ENCODE assay signal across 27 mouse cellular contexts in the genomic region with DNA sequence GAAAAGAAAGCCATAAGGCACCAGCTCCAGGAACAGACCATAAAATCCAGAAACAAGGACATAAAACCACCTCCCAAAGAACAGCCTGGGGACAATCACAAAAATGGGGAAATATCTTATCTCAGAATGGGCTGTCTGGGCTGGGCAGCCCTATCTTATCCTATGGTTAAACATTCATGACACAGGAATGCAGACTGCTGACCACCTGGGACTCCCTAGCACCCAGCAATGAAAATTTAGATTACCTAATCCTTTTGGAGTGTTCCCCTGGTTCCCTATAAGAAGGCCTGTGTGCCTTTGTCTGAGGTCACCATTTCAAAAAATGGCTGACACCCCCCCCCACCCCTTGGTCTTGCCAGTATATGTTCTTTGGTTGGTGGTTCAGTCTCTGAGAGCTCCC. TPM values are rescaled to one million over a fixed set of nuclear protein-coding genes. Genes with fewer than 3 reads are reported as not detected.
DNase-seq lines count a peak whose midpoint lies in the region; ATAC-seq and TF ChIP-seq lines count a peak whose summit lies in the region.
"Had no signal": no experiment of that assay in that cellular context is flagged by ENCODE, and none has a peak within 500 bp of the region (broad histone marks: within the 10 kb centered on the region; RNA-seq: fewer than 3 reads in every experiment).

No protein-coding gene starts in this region.

- no peak for TF ChIP-seq POLR2A in bone marrow macrophage, adult 2 months (IDR thresholded peaks at IDR 0.05; ENCODE audit: borderline replicate concordance, low read depth, low read length)
- TF ChIP-seq POLR2A in myocyte (IDR thresholded peaks at IDR 0.05; ENCODE audit: insufficient read length, low read depth) = no peak

- H3K4me1 ChIP-seq in intestine, embryonic 14.5 days (replicated peaks; ENCODE audit: control insufficient read depth, insufficient read depth, low read length) = no peaks in the 10 kb centered on the region
- no peaks in the 10 kb centered on the region for H3K4me1 ChIP-seq in intestine, postnatal 0 days (replicated peaks; ENCODE audit: control insufficient read depth, insufficient read depth, low read length)
- peaks cover 34% of the 10 kb centered on the region for H3K4me1 ChIP-seq in bone marrow macrophage, adult 2 months (ENCODE audit: control insufficient read depth, insufficient read depth, low read length)
- H3K4me1 ChIP-seq: forebrain, embryonic 12.5 days; hindbrain, embryonic 12.5 days; limb, embryonic 15.5 days; neural tube, embryonic 15.5 days had no signal

- H3K36me3 ChIP-seq in intestine, embryonic 14.5 days (ENCODE audit: control insufficient read depth, insufficient read depth, low read length) = no peaks in the 10 kb centered on the region
- H3K36me3 ChIP-seq in intestine, postnatal 0 days (ENCODE audit: control insufficient read depth, insufficient read depth) = no peaks in the 10 kb centered on the region
- no peaks in the 10 kb centered on the region for H3K36me3 ChIP-seq in myocyte (ENCODE audit: control insufficient read depth, insufficient read depth)
- H3K36me3 ChIP-seq: embryonic facial prominence, embryonic 13.5 days; forebrain, embryonic 12.5 days; heart, embryonic 10.5 days; heart, embryonic 15.5 days; hindbrain, embryonic 12.5 days; limb, embryonic 10.5 days; limb, embryonic 15.5 days; neural tube, embryonic 15.5 days had no signal

- no peaks in the 10 kb centered on the region for H3K79me2 ChIP-seq in myocyte (ENCODE audit: control insufficient read depth, insufficient read depth)

- no peaks in the 10 kb centered on the region for H3K27me3 ChIP-seq in intestine, embryonic 14.5 days (replicated peaks; ENCODE audit: control insufficient read depth, insufficient read depth, low read length)
- H3K27me3 ChIP-seq in intestine, postnatal 0 days (replicated peaks; ENCODE audit: control insufficient read depth, insufficient read depth, low read length) = no peaks in the 10 kb centered on the region
- H3K27me3 ChIP-seq in myocyte (ENCODE audit: control insufficient read depth, insufficient read depth, insufficient read length) = no peaks in the 10 kb centered on the region
- H3K27me3 ChIP-seq: embryonic facial prominence, embryonic 13.5 days; forebrain, embryonic 12.5 days; heart, embryonic 15.5 days; hindbrain, embryonic 12.5 days; limb, embryonic 15.5 days; neural tube, embryonic 15.5 days had no signal

- H3ac ChIP-seq in myocyte (ENCODE audit: control insufficient read depth, insufficient read length) = no peak overlapping the region

- H3K4me2 ChIP-seq in intestine, embryonic 14.5 days (ENCODE audit: low read length) = no peak overlapping the region
- no peak overlapping the region; the same call in 1 of the 2 replicates for H3K4me2 ChIP-seq in intestine, postnatal 0 days (replicated peaks; ENCODE audit: low read depth)
- peak overlapping the region; percentile 2 for H3K4me2 ChIP-seq in myocyte (ENCODE audit: low read depth)
- H3K4me2 ChIP-seq: embryonic facial prominence, embryonic 13.5 days; forebrain, embryonic 12.5 days; hindbrain, embryonic 12.5 days; limb, embryonic 15.5 days; neural tube, embryonic 15.5 days had no signal

- TF ChIP-seq CTCF in intestine, postnatal 0 days (IDR thresholded peaks at IDR 0.05; ENCODE audit: low read depth) = no peak
- TF ChIP-seq CTCF in bone marrow macrophage, adult 2 months (IDR thresholded peaks at IDR 0.05; ENCODE audit: low read depth, low read length) = no peak

- no peak overlapping the region for H3K27ac ChIP-seq in intestine, embryonic 14.5 days (ENCODE audit: low read depth)
- no peak overlapping the region for H3K27ac ChIP-seq in intestine, postnatal 0 days (ENCODE audit: low read depth, low read length)
- H3K27ac ChIP-seq in bone marrow macrophage, adult 2 months (ENCODE audit: insufficient read depth, low read depth, low read length) = peak overlapping the region; percentile 28; the same call in 1 of the 2 replicates
- H3K27ac ChIP-seq: embryonic facial prominence, embryonic 13.5 days; forebrain, embryonic 12.5 days; heart, embryonic 10.5 days; heart, embryonic 15.5 days; hindbrain, embryonic 12.5 days; limb, embryonic 10.5 days; limb, embryonic 15.5 days; neural tube, embryonic 15.5 days had no signal

- no peak overlapping the region for H3K4me3 ChIP-seq in intestine, embryonic 14.5 days (ENCODE audit: low read depth, low read length)
- H3K4me3 ChIP-seq in intestine, postnatal 0 days (ENCODE audit: low read depth, low read length) = no peak overlapping the region
- no peak overlapping the region for H3K4me3 ChIP-seq in bone marrow macrophage, adult 2 months (ENCODE audit: insufficient read depth, low read length)
- no peak overlapping the region for H3K4me3 ChIP-seq in myocyte
- H3K4me3 ChIP-seq: embryonic facial prominence, embryonic 13.5 days; erythroblast, embryonic 14.5 days; forebrain, embryonic 12.5 days; heart, embryonic 10.5 days; hindbrain, embryonic 12.5 days; limb, embryonic 10.5 days; limb, embryonic 15.5 days; neural tube, embryonic 15.5 days had no signal

- DNase-seq in intestine, embryonic 14.5 days (ENCODE audit: low spot score) = no peak
- DNase-seq in 3T3-L1 (ENCODE audit: low read depth, low spot score) = peak; percentile 63
- no peak for DNase-seq in T-cell, adult 2 months (ENCODE audit: low spot score)
- DNase-seq in layer of hippocampus, postnatal 10 days (ENCODE audit: low spot score in 2 of 2) = no peak
- no peak for DNase-seq in thymus, postnatal 14 days
- DNase-seq: adrenal gland, adult 8-10 months; cerebellum, adult 9-10 months; gastrocnemius, postnatal 10 days; kidney, adult 2 months; kidney, postnatal 36 days; layer of hippocampus, postnatal 36 days; liver, postnatal 0 days; midbrain, embryonic 14.5 days; retina, postnatal 1 day; right cerebral cortex, postnatal 25 days had no signal

- H3K9me3 ChIP-seq in intestine, embryonic 14.5 days (ENCODE audit: control insufficient read depth, low read length) = no peaks in the 10 kb centered on the region
- H3K9me3 ChIP-seq in intestine, postnatal 0 days (ENCODE audit: control insufficient read depth) = no peaks in the 10 kb centered on the region
- H3K9me3 ChIP-seq: embryonic facial prominence, embryonic 13.5 days; forebrain, embryonic 12.5 days; heart, embryonic 10.5 days; heart, embryonic 15.5 days; hindbrain, embryonic 12.5 days; limb, embryonic 10.5 days; limb, embryonic 15.5 days; neural tube, embryonic 15.5 days had no signal

- peak; percentile 42; the same call in 1 of the 2 replicates for ATAC-seq in intestine, embryonic 14.5 days (replicated peaks; ENCODE audit: low FRiP score, low TSS enrichment, low read depth)
- no peak for ATAC-seq in intestine, postnatal 0 days

- H3K9ac ChIP-seq in intestine, embryonic 14.5 days (ENCODE audit: low read length) = no peak overlapping the region
- no peak overlapping the region for H3K9ac ChIP-seq in intestine, postnatal 0 days (ENCODE audit: low read depth, low read length)
- H3K9ac ChIP-seq: embryonic facial prominence, embryonic 13.5 days; forebrain, embryonic 12.5 days; heart, embryonic 15.5 days; hindbrain, embryonic 12.5 days; limb, embryonic 15.5 days; liver, postnatal 0 days; neural tube, embryonic 15.5 days had no signal

TF ChIP-seq in myocyte, 11 proteins besides CTCF, POLR2A, EP300 and RAD21:
- TF ChIP-seq TCF3 (IDR thresholded peaks at IDR 0.05; ENCODE audit: insufficient read length, low read depth) (no peak), USF1 (IDR thresholded peaks at IDR 0.05; ENCODE audit: low read depth) (no peak), E2F4 (IDR thresholded peaks at IDR 0.05; ENCODE audit: insufficient read depth) (no peak), REST (IDR thresholded peaks at IDR 0.05; ENCODE audit: insufficient read depth, insufficient read length) (no peak), SRF (IDR thresholded peaks at IDR 0.05; ENCODE audit: control insufficient read depth, insufficient read length, low read depth) (no peak), TCF12 (IDR thresholded peaks at IDR 0.05; ENCODE audit: insufficient read depth, poor library complexity, severe bottlenecking) (no peak), CEBPB (IDR thresholded peaks at IDR 0.05; ENCODE audit: insufficient read depth, poor library complexity, severe bottlenecking) (no peak), POLR2AphosphoS2 (IDR thresholded peaks at IDR 0.05; ENCODE audit: insufficient read length, low read depth) (no peak), MAX (IDR thresholded peaks at IDR 0.05; ENCODE audit: low read depth) (no peak)

RNA-seq across cellular contexts. Expression of a gene that starts 4.8 kb away (rescaled TPM):
- polyA plus RNA-seq in intestine, embryonic 14.5 days (2014; fragmentation: Nextera tagmentation; extraction: Ambion mirVana) = 9.7 and 10.1 TPM in 2 replicates
- 8.9 and 11.8 TPM in 2 replicates for polyA plus RNA-seq in intestine, postnatal 0 days (2015; fragmentation: Nextera tagmentation; extraction: Ambion mirVana)
- polyA plus RNA-seq in bone marrow macrophage, adult 2 months (2012; ENCODE audit: insufficient read depth, insufficient read length, missing spikeins) = 788 and 790 TPM in 2 replicates
- 2.5 TPM for polyA plus RNA-seq in myocyte (2012; fragmentation: generic; extraction: Trizol)
- 1 to 10 TPM; 1.9 to 2.3 TPM for total RNA-seq in layer of hippocampus, postnatal 10 days (2021)
- polyA plus RNA-seq: erythroblast, embryonic 14.5 days had no signal

RNA-seq across cellular contexts. Expression of a gene that starts 25.2 kb away (rescaled TPM):
- 47.4 and 47.6 TPM in 2 replicates for polyA plus RNA-seq in intestine, embryonic 14.5 days (2014; fragmentation: Nextera tagmentation; extraction: Ambion mirVana)
- 12.7 and 13.6 TPM in 2 replicates for polyA plus RNA-seq in intestine, postnatal 0 days (2015; fragmentation: Nextera tagmentation; extraction: Ambion mirVana)
- 16.8 and 19.4 TPM in 2 replicates for polyA plus RNA-seq in bone marrow macrophage, adult 2 months (2012; ENCODE audit: insufficient read depth, insufficient read length, missing spikeins)
- 10.5 TPM for polyA plus RNA-seq in myocyte (2012; fragmentation: generic; extraction: Trizol)
- total RNA-seq in layer of hippocampus, postnatal 10 days (2021) = 10 to 100 TPM; 31.7 to 33.4 TPM

Comparison
In these comparisons a context has a peak if more than half of its experiments do, and no peak if none do; other contexts are left out.
1. RNA of a gene that starts 4.8 kb away (polyA plus RNA-seq): 788 to 790 TPM in bone marrow macrophage, adult 2 months; 8.9 to 11.8 TPM in intestine, postnatal 0 days, 9.7 to 10.1 TPM in intestine, embryonic 14.5 days and 2.5 TPM in myocyte (single experiment); every median in the first group is over 10 times any median in the second.